Mouse (Mus musculus): Measurements from ENCODE around the gene Gm11034.

GRCm38 (mm10) chr8:72210222-72210621, 3.2 kb downstream of the Gm11034 start:
- TF ChIP-seq CHD2 (IDR thresholded peaks at IDR 0.05; ENCODE audit: low read length): no peak
- no peak for TF ChIP-seq CTCF (conservative IDR thresholded peaks at IDR 0.05 in 1 of 2, IDR thresholded peaks at IDR 0.05 in 1 of 2; ENCODE audit: low read depth in 2 of 2, low read length in 2 of 2)
- TF ChIP-seq ZNF384 (IDR thresholded peaks at IDR 0.05; ENCODE audit: low read depth, low read length): no peak
- no peak for TF ChIP-seq UBTF (IDR thresholded peaks at IDR 0.05; ENCODE audit: low read depth, low read length)
- TF ChIP-seq POLR2A (IDR thresholded peaks at IDR 0.05; ENCODE audit: low read depth, low read length): no peak

Data from CH12.LX (cell line).